Mouse (Mus musculus): ENCODE data around the gene Pym1. TPM values are rescaled to one million over a fixed set of nuclear protein-coding genes. Genes with fewer than 3 reads are reported as not detected.
A peak's percentile ranks its signal among the peaks of the same experiment; 100 is the strongest.

Pym1 gene
- polyA plus RNA-seq, 1 experiment from 2014 or later: 34.2 TPM

- Histone ChIP-seq H3K27me3 (replicated peaks; ENCODE audit: control insufficient read depth, insufficient read depth, low read length) (no peaks in the 10 kb centered on the region), H3K4me3 (ENCODE audit: low read depth, low read length) (no peak overlapping the region), H3K9me3 (ENCODE audit: control insufficient read depth, low read length) (no peaks in the 10 kb centered on the region), H3K4me2 (ENCODE audit: low read length) (no peak overlapping the region), H3K27ac (ENCODE audit: low read depth) (no peak overlapping the region), H3K36me3 (ENCODE audit: control insufficient read depth, insufficient read depth, low read length) (peaks cover 16% of the 10 kb centered on the region; the same call in 1 of the 2 replicates), H3K9ac (ENCODE audit: low read length) (no peak overlapping the region), H3K4me1 (replicated peaks; ENCODE audit: control insufficient read depth, insufficient read depth, low read length) (no peaks in the 10 kb centered on the region)
- 94% methylated on average over 3 of the region's 3 CpGs for WGBS
- DNase-seq (ENCODE audit: low spot score) (no peak), ATAC-seq (replicated peaks; ENCODE audit: low FRiP score, low TSS enrichment, low read depth) (no peak; the same call in 1 of the 2 replicates)
Observed at GRCm38 (mm10) chr10:128795581-128795980, 47.9 kb downstream of the Pym1 start.

GRCm38 (mm10) chr10:128798676-128799075 lies 51.0 kb downstream of the Pym1 start:
- Histone ChIP-seq H3K9ac (ENCODE audit: low read length) (no peak overlapping the region), H3K27ac (ENCODE audit: low read depth) (no peak overlapping the region), H3K4me2 (ENCODE audit: low read length) (no peak overlapping the region), H3K27me3 (replicated peaks; ENCODE audit: control insufficient read depth, insufficient read depth, low read length) (no peaks in the 10 kb centered on the region), H3K36me3 (ENCODE audit: control insufficient read depth, insufficient read depth, low read length) (peaks cover 31% of the 10 kb centered on the region), H3K4me3 (ENCODE audit: low read depth, low read length) (no peak overlapping the region), H3K9me3 (ENCODE audit: control insufficient read depth, low read length) (no peaks in the 10 kb centered on the region), H3K4me1 (replicated peaks; ENCODE audit: control insufficient read depth, insufficient read depth, low read length) (peaks cover 10% of the 10 kb centered on the region)
- WGBS: 93% methylated on average over 8 of the region's 8 CpGs
- no peak for ATAC-seq (replicated peaks; ENCODE audit: low FRiP score, low TSS enrichment, low read depth)
- DNase-seq (ENCODE audit: low spot score): no peak

- no peaks in the 10 kb centered on the region for H3K9me3 ChIP-seq (ENCODE audit: control insufficient read depth, low read length)
- no peaks in the 10 kb centered on the region for H3K27me3 ChIP-seq (replicated peaks; ENCODE audit: control insufficient read depth, insufficient read depth, low read length)
- DNase-seq (ENCODE audit: low spot score) (peak; percentile 33), ATAC-seq (replicated peaks; ENCODE audit: low FRiP score, low TSS enrichment, low read depth) (no peak)
- no peak overlapping the region for H3K27ac ChIP-seq (ENCODE audit: low read depth)
- H3K36me3 ChIP-seq (ENCODE audit: control insufficient read depth, insufficient read depth, low read length): peaks cover 31% of the 10 kb centered on the region
- peaks cover 20% of the 10 kb centered on the region for H3K4me1 ChIP-seq (replicated peaks; ENCODE audit: control insufficient read depth, insufficient read depth, low read length)
- H3K4me3 ChIP-seq (ENCODE audit: low read depth, low read length): no peak overlapping the region
- 89% methylated on average over 16 of the region's 16 CpGs for WGBS
- no peak overlapping the region for H3K4me2 ChIP-seq (ENCODE audit: low read length)
- H3K9ac ChIP-seq (ENCODE audit: low read length): no peak overlapping the region
Observed at GRCm38 (mm10) chr10:128801981-128802495, 54.3 kb downstream of the Pym1 start.

GRCm38 (mm10) chr10:128802956-128803355 lies 55.3 kb downstream of the Pym1 start:
- peak overlapping the region; percentile 92; the same call in 1 of the 2 replicates for H3K27ac ChIP-seq (ENCODE audit: low read depth)
- H3K9ac ChIP-seq (ENCODE audit: low read length): peak overlapping the region; percentile 72
- peak; percentile 12 for DNase-seq (ENCODE audit: low spot score)

DNA sequence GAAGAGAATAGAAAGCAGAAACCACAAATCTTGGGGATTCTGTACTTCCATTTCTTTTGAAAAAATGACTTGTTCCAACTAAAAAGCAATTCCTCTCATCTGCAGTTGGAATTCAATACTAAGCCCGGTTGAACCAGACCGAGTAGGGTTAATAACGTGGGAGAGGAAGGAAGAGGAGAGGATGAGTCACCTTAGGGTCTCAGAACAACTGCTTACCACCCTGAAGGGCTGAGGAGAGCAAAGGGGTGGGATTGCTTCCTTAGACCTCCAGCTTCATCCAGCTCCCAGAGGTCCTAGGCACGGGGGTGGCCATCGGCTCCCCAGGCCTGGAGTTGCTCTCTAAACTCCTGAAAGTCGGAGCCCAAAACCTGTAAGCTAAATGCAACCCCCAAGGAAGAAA lies 55.7 kb downstream of the Pym1 start:
- Histone ChIP-seq H3K9ac (ENCODE audit: low read length) (peak overlapping the region; percentile 72), H3K4me3 (ENCODE audit: low read depth, low read length) (peak overlapping the region; percentile 58), H3K36me3 (ENCODE audit: control insufficient read depth, insufficient read depth, low read length) (peaks cover 36% of the 10 kb centered on the region), H3K4me2 (ENCODE audit: low read length) (peak overlapping the region; percentile 85), H3K4me1 (replicated peaks; ENCODE audit: control insufficient read depth, insufficient read depth, low read length) (peaks cover 30% of the 10 kb centered on the region), H3K27ac (ENCODE audit: low read depth) (peak overlapping the region; percentile 92), H3K27me3 (replicated peaks; ENCODE audit: control insufficient read depth, insufficient read depth, low read length) (no peaks in the 10 kb centered on the region), H3K9me3 (ENCODE audit: control insufficient read depth, low read length) (no peaks in the 10 kb centered on the region)
- WGBS: 7% methylated on average over 6 of the region's 6 CpGs
- DNase-seq (ENCODE audit: low spot score) (no peak), ATAC-seq (replicated peaks; ENCODE audit: low FRiP score, low TSS enrichment, low read depth) (no peak)

More at GRCm38 (mm10) chr10:128802956-128803355, 55.3 kb downstream of the Pym1 start:
- H3K4me2 ChIP-seq (ENCODE audit: low read length): peak overlapping the region; percentile 85
- H3K4me1 ChIP-seq (replicated peaks; ENCODE audit: control insufficient read depth, insufficient read depth, low read length): peaks cover 28% of the 10 kb centered on the region
- H3K4me3 ChIP-seq (ENCODE audit: low read depth, low read length): peak overlapping the region; percentile 58
- no peaks in the 10 kb centered on the region for H3K27me3 ChIP-seq (replicated peaks; ENCODE audit: control insufficient read depth, insufficient read depth, low read length)
- WGBS: 64% methylated on average over 4 of the region's 4 CpGs
- H3K36me3 ChIP-seq (ENCODE audit: control insufficient read depth, insufficient read depth, low read length): peaks cover 36% of the 10 kb centered on the region
- no peaks in the 10 kb centered on the region for H3K9me3 ChIP-seq (ENCODE audit: control insufficient read depth, low read length)
- no peak for ATAC-seq (replicated peaks; ENCODE audit: low FRiP score, low TSS enrichment, low read depth)

GRCm38 (mm10) chr10:128803771-128804270 lies 56.1 kb downstream of the Pym1 start, which contains the start of gene Dnajc14:
TSS of gene Dnajc14 (plus strand) at chr10:128804062.
- Histone ChIP-seq H3K36me3 (ENCODE audit: control insufficient read depth, insufficient read depth, low read length) (peaks cover 39% of the 10 kb centered on the region), H3K9me3 (ENCODE audit: control insufficient read depth, low read length) (no peaks in the 10 kb centered on the region), H3K27ac (ENCODE audit: low read depth) (peak within 1 kb of the TSS; percentile 92), H3K4me1 (replicated peaks; ENCODE audit: control insufficient read depth, insufficient read depth, low read length) (peaks cover 34% of the 10 kb centered on the region), H3K4me3 (ENCODE audit: low read depth, low read length) (peak within 1 kb of the TSS; percentile 58), H3K4me2 (ENCODE audit: low read length) (peak within 1 kb of the TSS; percentile 85), H3K9ac (ENCODE audit: low read length) (peak within 1 kb of the TSS; percentile 72), H3K27me3 (replicated peaks; ENCODE audit: control insufficient read depth, insufficient read depth, low read length) (no peaks in the 10 kb centered on the region)
- ATAC-seq (replicated peaks; ENCODE audit: low FRiP score, low TSS enrichment, low read depth) (peak; percentile 16; the same call in 1 of the 2 replicates), DNase-seq (ENCODE audit: low spot score) (peak; percentile 83)
- under 1% methylated on average over 14 of the region's 14 CpGs for WGBS

DNA sequence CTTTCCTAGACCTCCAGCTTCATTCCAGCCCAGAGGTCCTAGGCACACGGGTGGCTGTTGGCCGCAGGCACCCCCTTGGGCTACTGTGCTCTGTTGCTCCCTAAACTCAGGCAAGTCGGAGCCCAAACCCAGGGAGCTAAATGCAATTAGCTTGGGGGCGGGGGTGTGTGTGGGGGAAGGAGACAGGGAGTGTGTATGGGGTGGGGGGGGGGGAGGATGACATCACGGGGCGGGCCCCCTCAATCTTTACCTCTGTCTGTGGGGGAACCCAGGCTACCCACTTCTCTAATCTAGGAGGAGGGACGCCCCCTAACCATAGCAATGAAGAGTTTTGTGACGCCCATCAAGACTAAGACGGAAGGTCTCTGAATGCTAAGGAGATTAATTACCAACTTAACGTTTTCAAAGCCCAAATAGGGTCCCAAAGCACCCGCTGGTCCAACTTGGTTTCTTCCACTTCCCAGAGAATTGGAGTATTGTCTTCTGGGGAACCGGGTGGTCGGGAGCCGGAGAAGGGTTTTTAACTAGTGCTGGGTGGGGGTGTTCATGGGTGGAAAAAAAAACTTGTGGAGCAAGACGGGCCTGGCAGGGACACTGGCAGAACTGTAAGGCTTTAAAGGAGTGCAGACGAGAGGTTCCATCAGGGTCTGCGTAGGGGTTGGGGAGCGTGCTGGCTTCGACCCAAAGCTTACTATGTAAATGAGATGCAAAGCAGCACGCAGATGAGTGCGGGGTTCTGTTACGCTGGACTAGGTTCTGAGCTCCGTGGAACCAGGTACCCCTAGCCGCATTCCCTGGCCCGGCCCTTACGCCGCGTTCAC lies 56.8 kb downstream of the Pym1 start, which contains the start of gene Tmem198b:
Gene Tmem198b, minus strand, starts transcription at position 100 of the 821 bp plus-strand sequence.
- Histone ChIP-seq H3K9ac (ENCODE audit: low read length) (peak within 1 kb of the TSS; percentile 72), H3K27me3 (replicated peaks; ENCODE audit: control insufficient read depth, insufficient read depth, low read length) (no peaks in the 10 kb centered on the region), H3K36me3 (ENCODE audit: control insufficient read depth, insufficient read depth, low read length) (peaks cover 33% of the 10 kb centered on the region), H3K4me1 (replicated peaks; ENCODE audit: control insufficient read depth, insufficient read depth, low read length) (peaks cover 39% of the 10 kb centered on the region), H3K27ac (ENCODE audit: low read depth) (peak within 1 kb of the TSS; percentile 92), H3K4me2 (ENCODE audit: low read length) (peak within 1 kb of the TSS; percentile 85), H3K4me3 (ENCODE audit: low read depth, low read length) (peak within 1 kb of the TSS; percentile 58), H3K9me3 (ENCODE audit: control insufficient read depth, low read length) (no peaks in the 10 kb centered on the region)
- peak; percentile 94 for DNase-seq (ENCODE audit: low spot score)
- under 1% methylated on average over 28 of the region's 28 CpGs for WGBS
- peak; percentile 65 for ATAC-seq (replicated peaks; ENCODE audit: low FRiP score, low TSS enrichment, low read depth)

- Histone ChIP-seq H3K9ac (ENCODE audit: low read length) (peak overlapping the region; percentile 72), H3K27ac (ENCODE audit: low read depth) (peak overlapping the region; percentile 92), H3K36me3 (ENCODE audit: control insufficient read depth, insufficient read depth, low read length) (peaks cover 31% of the 10 kb centered on the region), H3K4me3 (ENCODE audit: low read depth, low read length) (peak overlapping the region; percentile 58), H3K4me2 (ENCODE audit: low read length) (peak overlapping the region; percentile 85), H3K4me1 (replicated peaks; ENCODE audit: control insufficient read depth, insufficient read depth, low read length) (peaks cover 39% of the 10 kb centered on the region), H3K27me3 (replicated peaks; ENCODE audit: control insufficient read depth, insufficient read depth, low read length) (no peaks in the 10 kb centered on the region), H3K9me3 (ENCODE audit: control insufficient read depth, low read length) (no peaks in the 10 kb centered on the region)
- ATAC-seq (replicated peaks; ENCODE audit: low FRiP score, low TSS enrichment, low read depth) (peak; percentile 93), DNase-seq (ENCODE audit: low spot score) (peak; percentile 99)
- WGBS: 1% methylated on average over 62 of the region's 70 CpGs
Observed at GRCm38 (mm10) chr10:128805092-128806000, 57.7 kb downstream of the Pym1 start.

Measured in intestine, embryonic 14.5 days (tissue).